Mouse (Mus musculus) heart, postnatal 0 days (tissue): ENCODE measurements around the gene Olfr455. TPM values are rescaled to one million over a fixed set of nuclear protein-coding genes. Genes with fewer than 3 reads are reported as not detected.

Experiments
- ATAC-seq: fragments of 200-750 bp; cut with Nextera tagmentation; 2 replicates; pipeline ENCODE4 v1.8.0; 2017; ENCODE audit warnings: low read depth, moderate number of reproducible peaks, moderate library complexity; ENCODE audit not compliant: insufficient read depth
- DNase-seq: peaks from one replicate; pipeline ENCODE4 v3.0.0-alpha.2; 2016; ENCODE audit warnings: low spot score
- H3K27ac ChIP-seq: fragments of 300-500 bp; sonication (generic); 2 replicates; pipeline ENCODE4 v1.5.1; 2014; ENCODE audit warnings: low read depth, mild to moderate bottlenecking
- H3K27me3 ChIP-seq: fragments of 300-500 bp; sonication (generic); 2 replicates; pipeline ENCODE4 v1.6.1; 2014; ENCODE audit warnings: low read length, mixed read lengths; ENCODE audit not compliant: control insufficient read depth, insufficient read depth
- H3K36me3 ChIP-seq: fragments of 300-500 bp; sonication (generic); replicated peaks from 2 replicates; pipeline ENCODE4 v1.6.1; 2014; ENCODE audit warnings: low read length, mixed read lengths; ENCODE audit not compliant: control insufficient read depth, insufficient read depth
- H3K4me1 ChIP-seq: fragments of 300-500 bp; sonication (generic); 2 replicates; pipeline ENCODE4 v1.6.1; 2014; ENCODE audit warnings: antibody characterized with exemption; ENCODE audit not compliant: control insufficient read depth, insufficient read depth
- H3K4me2 ChIP-seq: fragments of 300-500 bp; sonication (generic); 2 replicates; pipeline ENCODE4 v1.6.1; 2014; ENCODE audit warnings: low read depth, mild to moderate bottlenecking, low read length, moderate library complexity
- H3K4me3 ChIP-seq: fragments of 300-500 bp; sonication (generic); 2 replicates; pipeline ENCODE4 v1.5.1; 2014; ENCODE audit warnings: low read depth, low read length
- H3K9ac ChIP-seq: fragments of 300-500 bp; sonication (generic); replicated peaks from 2 replicates; pipeline ENCODE4 v1.6.1; 2014; ENCODE audit warnings: low read depth, low read length, mixed read lengths
- H3K9me3 ChIP-seq: fragments of 300-500 bp; sonication (generic); replicated peaks from 2 replicates; pipeline ENCODE4 v1.6.1; 2016; ENCODE audit warnings: low read length; ENCODE audit not compliant: control insufficient read depth
- CTCF ChIP-seq: IDR thresholded peaks from 2 replicates; pipeline ENCODE4 v1.5.1; 2016; ENCODE audit warnings: antibody characterized with exemption, control low read depth, low read depth
- EP300 ChIP-seq: IDR thresholded peaks from 2 replicates; pipeline ENCODE4 v1.6.1; 2016; ENCODE audit warnings: antibody characterized with exemption, low read depth
- WGBS: fragments of 180-500 bp; shearing (Covaris S2); extraction: QIAGEN DNeasy Blood & Tissue Kit; methylation state at CpG from one replicate; pipeline ENCODE4 v1.1.7; 2014; 5-methylcytosine and 5-hydroxymethylcytosine counted together
- polyA plus RNA-seq: library from polyadenylated mRNA; unstranded; fragments of >200 nt; fragmentation: Nextera tagmentation; extraction: Ambion mirVana; gene quantifications from 2 replicates; pipeline ENCODE4 v1.2.1, GENCODE M21; 2015
- total RNA-seq: library from RNA; depleted of rRNA; stranded (reverse); fragments of >200 nt; gene quantifications from 2 replicates; pipeline ENCODE4 v1.2.3, GENCODE M21; 2014; ENCODE audit warnings: low replicate concordance

Olfr455 gene
- total and polyA plus RNA-seq, 2 experiments from 2014 or later = not detected

GRCm38 (mm10) chr6:42578678-42579077, 31.3 kb upstream of the Olfr455 start:
- no peak for ATAC-seq
- Histone ChIP-seq H3K27ac (no peak overlapping the region), H3K27me3 (no peaks in the 10 kb centered on the region), H3K4me1 (0 out of 2 replicates have a peak, but pooled peaks cover 4% of the 10 kb centered on the region), H3K36me3 (no peaks in the 10 kb centered on the region), H3K9me3 (no peaks in the 10 kb centered on the region), H3K9ac (no peak overlapping the region), H3K4me3 (no peak overlapping the region), H3K4me2 (no peak overlapping the region)
- TF ChIP-seq EP300 = no peak
- no peak; the same call in 1 of the 2 replicates for TF ChIP-seq CTCF
- no peak for DNase-seq
- WGBS = 46% methylated on average over 4 of the region's 4 CpGs

- ATAC-seq (no peak), DNase-seq (no peak)
- no peaks in the 10 kb centered on the region for H3K4me1 ChIP-seq
- H3K9ac ChIP-seq = no peak overlapping the region
- H3K27me3 ChIP-seq = no peaks in the 10 kb centered on the region
- H3K4me3 ChIP-seq = no peak overlapping the region
- H3K27ac ChIP-seq = no peak overlapping the region
- WGBS = 81% methylated on average over 2 of the region's 2 CpGs
- no peak overlapping the region for H3K4me2 ChIP-seq
- TF ChIP-seq CTCF (no peak), EP300 (no peak)
- no peaks in the 10 kb centered on the region for H3K9me3 ChIP-seq
- H3K36me3 ChIP-seq = no peaks in the 10 kb centered on the region
Observed at GRCm38 (mm10) chr6:42577433-42577832, 30.0 kb upstream of the Olfr455 start.

DNA sequence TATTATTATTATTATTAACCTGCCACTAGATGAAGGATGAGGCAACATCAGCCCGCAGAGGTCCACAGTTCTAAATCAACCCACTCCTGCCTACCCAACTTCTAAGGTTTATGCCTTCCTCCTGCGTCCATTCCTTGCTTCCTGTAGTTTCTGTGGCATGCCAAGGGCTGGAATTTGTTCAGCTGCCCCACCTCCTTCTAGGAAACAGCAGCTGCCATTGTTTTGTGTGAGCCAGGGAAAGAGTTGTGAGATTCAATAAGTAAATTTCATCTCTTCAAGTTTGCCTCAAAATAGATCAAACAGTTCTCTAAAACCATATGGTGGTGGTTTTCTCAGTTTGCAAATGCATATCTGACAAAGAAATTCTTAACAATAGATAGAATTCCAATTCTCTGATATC, 20.8 kb upstream of the Olfr455 start:
- no peak overlapping the region for H3K27ac ChIP-seq
- H3K27me3 ChIP-seq = no peaks in the 10 kb centered on the region
- TF ChIP-seq CTCF (no peak), EP300 (no peak)
- 74% methylated on average over 2 of the region's 2 CpGs for WGBS
- ATAC-seq (no peak), DNase-seq (no peak)
- no peaks in the 10 kb centered on the region for H3K9me3 ChIP-seq
- no peaks in the 10 kb centered on the region for H3K36me3 ChIP-seq
- H3K4me2 ChIP-seq = no peak overlapping the region
- no peak overlapping the region for H3K9ac ChIP-seq
- no peaks in the 10 kb centered on the region for H3K4me1 ChIP-seq
- no peak overlapping the region for H3K4me3 ChIP-seq

DNA sequence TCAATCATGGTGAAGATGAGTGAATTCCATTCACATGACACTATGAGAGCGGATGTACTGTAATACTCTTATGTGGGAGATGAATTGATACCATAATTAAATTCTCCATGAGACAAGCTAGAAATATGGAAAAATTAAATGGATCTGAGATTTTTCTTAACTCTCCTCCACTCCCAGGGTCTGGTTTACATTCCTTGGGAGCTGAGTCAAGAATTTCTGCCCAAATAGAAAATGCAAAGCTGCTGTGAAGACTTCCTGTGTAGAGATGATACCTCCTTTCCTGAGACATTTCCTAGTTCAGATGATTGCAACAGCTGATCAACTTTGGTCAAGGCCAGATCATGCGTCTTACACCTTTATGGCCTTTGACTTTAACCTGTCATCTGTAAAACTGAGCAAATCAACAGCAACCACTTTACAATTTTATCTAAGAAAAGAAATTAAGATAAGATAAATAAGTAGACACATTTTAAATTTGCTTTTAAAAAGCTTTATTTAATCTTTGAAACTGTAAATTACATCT, 18.8 kb upstream of the Olfr455 start:
- no peaks in the 10 kb centered on the region for H3K36me3 ChIP-seq
- peaks cover under 1% of the 10 kb centered on the region; the same call in 1 of the 2 replicates for H3K4me1 ChIP-seq
- no peak overlapping the region for H3K4me3 ChIP-seq
- H3K9ac ChIP-seq = no peak overlapping the region
- TF ChIP-seq EP300 (no peak), CTCF (no peak)
- 75% methylated on average over 2 of the region's 2 CpGs for WGBS
- DNase-seq (no peak), ATAC-seq (no peak)
- no peaks in the 10 kb centered on the region for H3K27me3 ChIP-seq
- H3K27ac ChIP-seq = no peak overlapping the region
- H3K4me2 ChIP-seq = no peak overlapping the region
- no peaks in the 10 kb centered on the region for H3K9me3 ChIP-seq

DNA sequence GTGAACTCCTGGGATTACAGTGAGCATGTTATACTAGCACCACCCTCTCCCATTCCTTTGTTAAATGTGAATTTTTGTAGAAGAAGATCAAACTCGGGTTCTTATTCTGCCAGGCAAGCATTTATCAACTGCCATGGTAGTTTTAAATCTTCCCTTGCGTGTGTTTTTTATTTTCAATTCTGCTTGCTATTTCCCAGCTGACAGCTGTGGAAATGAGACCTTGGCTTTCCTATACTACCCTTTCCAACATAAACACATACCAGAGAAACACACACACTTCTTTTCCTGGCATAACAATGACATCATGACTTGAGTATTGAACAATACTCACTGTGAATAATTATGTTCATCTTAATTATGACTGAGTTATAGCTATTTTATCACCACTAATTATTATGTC, 14.9 kb upstream of the Olfr455 start:
- no peaks in the 10 kb centered on the region for H3K9me3 ChIP-seq
- TF ChIP-seq EP300 = no peak
- no peak for TF ChIP-seq CTCF
- H3K27me3 ChIP-seq = no peaks in the 10 kb centered on the region
- H3K27ac ChIP-seq = no peak overlapping the region
- H3K9ac ChIP-seq = no peak overlapping the region
- no peaks in the 10 kb centered on the region for H3K36me3 ChIP-seq
- ATAC-seq = no peak
- peaks cover 12% of the 10 kb centered on the region; the same call in 1 of the 2 replicates for H3K4me1 ChIP-seq
- no peak for DNase-seq
- H3K4me3 ChIP-seq = no peak overlapping the region
- WGBS = 40% methylated on average over 2 of the region's 2 CpGs
- no peak overlapping the region for H3K4me2 ChIP-seq

- H3K36me3 ChIP-seq = no peaks in the 10 kb centered on the region
- peaks cover 12% of the 10 kb centered on the region; the same call in 1 of the 2 replicates for H3K4me1 ChIP-seq
- H3K27ac ChIP-seq = no peak overlapping the region
- ATAC-seq = peak; percentile 30; the same call in 1 of the 2 replicates
- H3K4me3 ChIP-seq = no peak overlapping the region
- WGBS = 26% methylated on average over 5 of the region's 5 CpGs
- no peak for TF ChIP-seq EP300
- TF ChIP-seq CTCF = no peak
- no peak overlapping the region for H3K9ac ChIP-seq
- H3K27me3 ChIP-seq = no peaks in the 10 kb centered on the region
- no peak overlapping the region for H3K4me2 ChIP-seq
- no peaks in the 10 kb centered on the region for H3K9me3 ChIP-seq
- DNase-seq = no peak
Observed at GRCm38 (mm10) chr6:42560885-42561284, 13.5 kb upstream of the Olfr455 start.
